Mouse (Mus musculus) frontal cortex, postnatal 10 days (tissue): ENCODE results near the gene Amigo3.

Experiments used
- DNase-seq, 2 experiments: peaks; one replicate each; pipeline ENCODE4 v3.0.0; 2022; ENCODE audit warnings: low spot score in 2 of 2, mixed read lengths in 1 of 2

Gene Amigo3

GRCm38 (mm10) chr9:108083561-108083960 lies 30.6 kb downstream of the Amigo3 start:
- DNase-seq, result no peak

- DNase-seq, result no peak
Measured at GRCm38 (mm10) chr9:108085261-108085660, 32.3 kb downstream of the Amigo3 start.

GRCm38 (mm10) chr9:108090611-108091120 lies 37.7 kb downstream of the Amigo3 start:
- no peak for DNase-seq

GRCm38 (mm10) chr9:108093586-108093985 lies 40.6 kb downstream of the Amigo3 start:
- DNase-seq, result no peak

GRCm38 (mm10) chr9:108094184-108094941 lies 41.4 kb downstream of the Amigo3 start, which contains the start of gene Apeh:
TSS of gene Apeh (minus strand) at chr9:108094606.
- peak; percentile 86 to 90 for DNase-seq

GRCm38 (mm10) chr9:108094998-108095411 lies 42.0 kb downstream of the Amigo3 start:
- no peak for DNase-seq

GRCm38 (mm10) chr9:108095518-108095917 lies 42.6 kb downstream of the Amigo3 start:
- DNase-seq, result no peak

GRCm38 (mm10) chr9:108095949-108096712 lies 43.2 kb downstream of the Amigo3 start:
- DNase-seq, result no peak

GRCm38 (mm10) chr9:108099619-108100018 lies 46.7 kb downstream of the Amigo3 start:
- no peak for DNase-seq

- no peak for DNase-seq
Measured at GRCm38 (mm10) chr9:108104766-108105548, 52.0 kb downstream of the Amigo3 start.
